Mouse (Mus musculus) heart, adult 11 months (tissue): ENCODE results near the gene Gata5.

Experiments
- DNase-seq: peaks from one replicate; pipeline ENCODE4 v3.0.0; 2022

The Gata5 gene

DNA sequence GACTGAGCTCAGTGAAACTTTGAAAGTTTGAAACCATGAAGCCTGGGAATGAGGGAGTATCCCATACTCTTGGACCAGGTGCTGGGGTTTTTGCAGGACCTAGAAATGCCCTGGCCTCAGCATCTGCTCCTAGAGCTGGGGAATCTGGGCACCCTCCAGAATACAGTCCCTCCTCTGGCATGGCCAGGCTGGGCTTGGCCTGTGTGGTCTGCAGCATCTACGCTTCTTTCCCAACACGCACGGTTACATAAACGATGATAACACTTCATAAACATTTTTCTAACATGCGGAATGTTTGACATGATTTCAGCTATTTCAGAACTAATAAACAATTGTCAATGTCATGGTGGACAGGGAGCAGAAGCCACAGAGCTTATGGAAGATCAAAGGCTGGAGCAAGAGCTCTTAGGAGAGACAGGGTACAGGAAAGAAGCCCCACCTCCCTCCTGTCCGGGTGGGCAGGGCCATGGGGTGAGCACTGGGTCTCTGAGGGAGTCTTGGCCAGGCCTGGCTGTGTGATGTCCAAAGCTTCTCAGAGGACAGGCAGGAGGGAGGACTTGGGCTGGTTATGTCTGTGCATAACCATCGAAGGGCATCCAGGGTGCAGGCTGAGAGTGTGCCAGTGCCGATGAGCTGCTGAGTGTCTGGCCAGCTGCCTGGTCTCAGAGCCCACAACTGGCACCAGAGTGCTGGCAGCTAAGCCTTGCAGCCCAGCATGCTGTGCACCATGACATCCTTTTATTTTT is 27.9 kb downstream of the Gata5 start:
- peak; percentile 98 for DNase-seq

GRCm38 (mm10) chr2:180306009-180306408 is 28.5 kb downstream of the Gata5 start:
- DNase-seq: no peak

DNA sequence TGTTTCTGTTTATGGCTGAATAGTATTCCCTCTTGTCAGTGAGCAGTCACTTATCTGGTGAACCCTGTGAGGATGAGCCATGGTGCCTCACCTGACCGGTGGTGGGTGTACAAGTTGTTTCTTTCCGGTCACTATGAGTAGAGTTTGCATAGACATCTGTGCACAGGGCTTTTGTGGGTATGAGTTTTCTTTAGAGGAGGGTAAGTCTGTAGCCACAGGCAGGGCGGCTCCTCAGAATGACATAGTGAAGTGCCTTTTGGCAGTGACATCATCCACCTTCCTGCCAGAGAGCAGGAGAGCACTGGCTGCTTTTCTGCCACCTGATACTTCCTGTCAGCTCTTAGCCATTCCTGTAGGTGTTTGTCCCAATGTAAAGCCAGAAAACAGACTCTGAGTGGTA is 29.0 kb downstream of the Gata5 start:
- DNase-seq: no peak

- no peak for DNase-seq
Observed at GRCm38 (mm10) chr2:180304554-180304953, 29.9 kb downstream of the Gata5 start.

GRCm38 (mm10) chr2:180303468-180303867 is 31.0 kb downstream of the Gata5 start:
- DNase-seq: no peak

GRCm38 (mm10) chr2:180302201-180302600 is 32.3 kb downstream of the Gata5 start:
- DNase-seq: no peak

DNA sequence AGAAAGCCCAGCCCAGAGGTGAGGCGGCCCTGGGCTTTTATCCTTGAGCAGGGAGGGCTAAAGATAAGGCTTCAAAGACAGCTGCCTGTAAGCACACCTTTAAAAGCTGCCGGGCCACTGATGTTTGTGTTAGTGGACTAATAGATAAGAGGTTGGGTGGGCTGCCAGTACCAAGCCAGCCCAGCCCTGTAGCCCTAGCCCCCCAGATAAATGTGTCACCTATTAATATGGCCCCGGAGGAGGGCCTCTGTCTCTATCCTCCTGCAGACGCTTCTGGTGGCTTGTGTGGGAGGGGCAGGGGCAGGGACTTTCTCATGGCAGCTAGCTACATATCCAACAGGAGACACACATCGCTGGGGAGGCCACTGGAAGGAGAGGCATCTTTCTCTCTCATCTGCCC is 33.7 kb downstream of the Gata5 start:
- DNase-seq: no peak

DNA sequence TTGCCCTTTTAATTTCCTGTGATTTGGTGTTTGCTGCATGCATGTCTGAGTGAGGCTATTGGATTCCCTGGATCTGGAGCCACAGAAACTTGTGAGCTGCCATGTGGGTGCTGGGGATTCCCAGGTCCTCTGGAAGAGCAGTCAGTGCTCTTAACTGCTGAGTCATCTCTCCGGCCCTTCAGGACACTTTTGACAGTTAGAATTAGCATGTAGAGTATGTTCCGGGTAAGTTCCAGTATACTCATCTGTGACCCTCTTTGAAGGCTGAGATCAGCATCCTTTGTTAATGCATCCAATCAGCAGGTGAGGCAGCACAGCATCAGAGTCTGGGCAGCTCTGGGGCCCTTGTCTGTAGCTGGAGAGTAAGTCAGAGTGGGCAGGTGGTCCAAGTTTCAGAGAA is 34.2 kb downstream of the Gata5 start:
- DNase-seq: no peak

DNA sequence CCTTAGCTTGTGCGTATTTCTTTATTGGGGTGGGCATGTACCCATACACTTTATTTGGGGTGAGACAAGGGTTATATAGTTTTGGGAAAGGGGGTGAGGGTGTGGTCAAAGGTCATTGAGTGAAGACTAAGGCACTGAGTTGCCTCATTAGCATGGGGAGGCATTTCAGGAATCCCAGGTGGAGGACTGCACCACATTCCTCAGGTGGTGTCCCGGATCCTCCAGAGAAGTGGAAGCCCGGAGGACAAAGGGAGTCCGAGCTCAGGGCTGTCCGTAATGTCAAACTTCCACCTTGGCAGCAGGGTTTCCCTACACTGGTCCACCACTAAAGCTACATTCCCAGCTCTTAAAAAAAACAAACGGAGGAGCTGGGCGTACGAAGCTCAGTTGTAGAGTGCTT is 41.6 kb downstream of the Gata5 start:
- no peak for DNase-seq

GRCm38 (mm10) chr2:180292026-180292425 is 42.5 kb downstream of the Gata5 start:
- no peak for DNase-seq

- DNase-seq: no peak
Observed at GRCm38 (mm10) chr2:180291566-180291965, 42.9 kb downstream of the Gata5 start.

DNA sequence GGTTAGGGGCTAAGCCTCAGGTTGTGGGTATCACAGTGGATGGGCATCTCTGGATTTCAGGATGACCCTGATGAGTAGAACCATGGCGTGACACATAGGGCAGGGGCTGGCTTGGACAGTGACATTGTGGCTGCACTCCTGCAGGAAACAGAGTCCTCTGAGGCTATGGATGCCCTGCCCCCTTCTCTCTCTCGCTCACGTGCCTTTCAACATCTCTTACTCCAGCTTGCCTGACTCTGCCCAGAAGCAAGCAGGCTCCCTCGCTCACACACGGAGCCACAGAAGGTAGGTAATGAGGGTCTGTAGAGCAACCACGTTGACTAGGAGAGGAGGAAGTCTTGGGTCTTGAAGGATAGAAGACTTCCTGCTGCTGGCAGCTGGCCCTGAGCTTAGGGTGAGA is 44.0 kb downstream of the Gata5 start:
- DNase-seq: no peak

DNA sequence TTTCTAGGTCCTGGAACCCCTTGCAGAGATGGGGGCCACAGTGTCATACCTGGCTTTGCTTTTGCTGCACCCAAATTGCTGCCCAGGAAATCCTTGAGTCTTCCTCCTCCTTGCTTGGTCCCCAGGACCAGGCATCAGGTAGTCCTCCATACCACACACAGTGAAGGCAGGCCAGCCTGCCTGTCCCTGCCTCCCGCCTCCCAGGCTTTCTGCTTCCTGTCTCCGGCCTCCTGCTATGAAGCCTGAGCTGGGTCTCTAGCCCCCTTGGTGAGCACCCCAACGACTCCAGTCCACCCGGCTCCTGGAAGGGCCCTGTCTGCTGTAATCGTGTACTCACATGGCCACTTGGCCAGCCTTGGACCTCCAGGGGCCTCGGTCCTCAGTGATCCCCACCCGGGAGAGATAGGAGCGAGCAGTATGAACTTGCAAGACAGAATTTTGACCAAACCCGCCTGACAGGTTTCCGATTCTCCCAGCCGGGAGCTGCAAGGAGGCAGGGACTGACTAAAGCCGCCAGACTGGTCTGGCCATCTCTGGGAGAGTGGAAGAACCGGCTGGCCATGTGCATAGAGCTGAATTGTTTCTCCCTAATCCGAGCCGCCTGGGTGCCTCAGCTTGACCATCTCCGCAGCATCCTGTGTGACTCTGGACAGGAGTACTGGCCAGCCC is 44.9 kb downstream of the Gata5 start, which contains the start of gene Rbbp8nl:
Rbbp8nl (minus strand) TSS at position 440 of the 669 bp plus-strand sequence.
- no peak for DNase-seq

DNA sequence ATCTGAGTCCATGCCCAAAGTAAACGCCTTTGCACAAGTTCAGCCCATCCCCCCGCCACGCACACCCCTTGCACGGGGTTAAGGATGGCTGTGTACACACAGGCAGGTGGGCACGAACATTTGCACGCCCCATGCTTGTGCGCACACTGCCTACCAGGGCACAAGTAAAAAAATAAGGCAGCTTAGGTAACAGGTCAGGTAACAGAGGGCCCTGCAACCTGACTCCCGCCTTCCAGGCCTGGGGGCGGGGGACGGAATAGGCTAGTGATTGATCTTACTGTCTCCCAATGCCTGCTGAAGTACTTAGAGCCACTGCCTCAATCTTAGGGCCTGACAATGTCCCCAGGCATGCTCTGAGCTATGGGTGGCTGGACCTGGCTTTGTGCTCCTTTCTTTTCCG is 45.5 kb downstream of the Gata5 start:
- DNase-seq: no peak

GRCm38 (mm10) chr2:180279321-180279720 is 55.2 kb downstream of the Gata5 start:
- DNase-seq: peak; percentile 91

DNA sequence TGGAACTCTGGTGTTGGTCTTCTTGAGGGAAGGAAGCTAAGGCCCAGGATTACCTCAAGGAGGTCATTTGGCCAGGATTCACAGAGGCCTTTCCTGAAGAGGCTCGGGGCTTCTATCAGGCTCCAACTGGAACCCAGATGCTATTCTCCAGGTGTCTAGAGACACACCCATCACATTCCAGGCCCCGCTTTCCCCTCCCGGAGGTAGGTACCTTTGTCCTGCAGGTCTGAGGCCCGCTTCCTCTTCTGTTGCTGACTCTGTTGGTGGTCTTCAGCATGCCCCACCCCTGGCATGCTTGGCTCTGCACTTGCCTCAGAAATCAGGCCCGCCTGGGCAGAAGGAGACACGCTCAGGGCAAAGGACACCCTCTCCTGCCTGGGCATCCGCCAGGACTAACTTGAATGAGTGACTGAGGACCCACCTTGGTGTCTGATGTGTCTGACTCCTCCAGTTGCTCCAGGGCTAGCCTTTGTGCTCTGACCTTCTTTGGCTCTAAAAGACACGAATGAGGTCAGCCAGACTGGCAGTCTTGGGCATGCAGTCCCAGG is 56.7 kb downstream of the Gata5 start:
- peak; percentile 93 for DNase-seq

- DNase-seq: peak; percentile 94
Observed at GRCm38 (mm10) chr2:180276851-180277259, 57.6 kb downstream of the Gata5 start.

- peak; percentile 92 for DNase-seq
Observed at GRCm38 (mm10) chr2:180276385-180276784, 58.1 kb downstream of the Gata5 start.

- peak; percentile 99 for DNase-seq
Observed at GRCm38 (mm10) chr2:180275836-180276235, 58.7 kb downstream of the Gata5 start.
